14 mouse cellular contexts compared by ENCODE assay signal in the genomic region with DNA sequence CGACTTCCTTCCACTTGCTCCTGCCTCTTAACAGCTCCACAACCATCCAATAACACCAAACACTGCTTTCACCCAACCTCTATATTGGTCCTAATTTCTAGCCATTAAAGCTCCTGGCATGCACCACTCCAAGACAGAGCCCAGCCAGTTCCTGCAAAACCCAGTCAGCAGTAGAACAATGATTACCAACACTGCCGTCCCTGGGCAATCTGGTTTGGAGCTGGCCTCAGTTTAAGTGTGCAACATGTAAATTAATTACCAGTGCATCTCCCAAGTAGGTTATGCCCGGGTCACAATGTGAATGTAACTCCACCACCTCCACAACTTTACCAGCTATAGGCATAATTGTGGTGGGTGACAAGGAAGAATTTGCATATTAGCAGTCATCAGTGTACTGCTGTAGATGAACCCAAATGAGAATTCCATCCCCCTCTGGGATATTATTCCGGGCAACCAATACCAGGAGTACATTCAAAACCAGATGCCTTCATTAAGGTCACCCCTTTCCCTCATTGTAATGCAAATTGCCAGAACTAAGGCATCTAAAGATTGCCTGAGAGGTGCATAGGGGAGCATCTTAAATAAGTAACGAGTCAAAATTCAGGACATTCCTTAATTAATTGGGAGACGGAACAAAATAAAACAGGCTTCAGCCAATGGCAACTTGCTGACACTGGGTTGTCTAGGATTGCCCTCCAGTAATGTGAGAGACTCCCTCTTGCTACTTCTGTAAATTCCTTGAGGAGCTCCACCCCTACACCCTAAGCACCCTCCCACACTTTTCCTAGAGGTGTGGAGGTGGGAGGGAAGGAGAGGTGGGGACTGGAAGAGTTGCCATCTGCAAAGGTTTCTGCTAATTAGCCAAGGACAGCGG.
DNase-seq lines count a peak whose midpoint lies in the region; ATAC-seq and TF ChIP-seq lines count a peak whose summit lies in the region.
"Had no signal": no experiment of that assay in that cellular context is flagged by ENCODE, and none has a peak within 500 bp of the region (broad histone marks: within the 10 kb centered on the region; RNA-seq: fewer than 3 reads in every experiment).

No protein-coding gene starts in this region.

- WGBS in hindbrain, embryonic 14.5 days = 43% methylated on average over 7 of the region's 7 CpGs
- 53% methylated on average over 7 of the region's 7 CpGs for WGBS in midbrain, embryonic 15.5 days

- no peaks in the 10 kb centered on the region for H3K27me3 ChIP-seq in hindbrain, embryonic 14.5 days (ENCODE audit: control insufficient read depth, insufficient read depth, low read length)
- no peaks in the 10 kb centered on the region for H3K27me3 ChIP-seq in midbrain, embryonic 15.5 days (replicated peaks)

- TF ChIP-seq POLR2A in brain, embryonic 14.5 days (IDR thresholded peaks at IDR 0.05; ENCODE audit: borderline replicate concordance, extremely low read depth, insufficient read depth, insufficient read length, poor library complexity, severe bottlenecking) = no peak

- no peak overlapping the region for H3K9ac ChIP-seq in hindbrain, embryonic 14.5 days
- H3K9ac ChIP-seq in midbrain, embryonic 15.5 days = no peak overlapping the region
- H3K9ac ChIP-seq: limb, embryonic 12.5 days; liver, postnatal 0 days had no signal

- H3K4me2 ChIP-seq in hindbrain, embryonic 14.5 days (replicated peaks) = no peak overlapping the region
- H3K4me2 ChIP-seq in midbrain, embryonic 15.5 days = no peak overlapping the region
- H3K4me2 ChIP-seq: limb, embryonic 12.5 days had no signal

- peak; percentile 37; the same call in 1 of the 2 replicates for ATAC-seq in hindbrain, embryonic 14.5 days (ENCODE audit: low FRiP score)
- peak; percentile 38 for ATAC-seq in midbrain, embryonic 15.5 days (replicated peaks)
- ATAC-seq in activated CD4-positive, CD25-positive, alpha-beta regulatory T cell, adult 4 months = no peak
- ATAC-seq: liver, postnatal 0 days had no signal

- peak overlapping the region; percentile 90 for H3K27ac ChIP-seq in layer of hippocampus, adult 2 months
- peak overlapping the region; percentile 77; the same call in 1 of the 2 replicates for H3K27ac ChIP-seq in hindbrain, embryonic 14.5 days
- H3K27ac ChIP-seq in midbrain, embryonic 15.5 days = peak overlapping the region; percentile 65
- H3K27ac ChIP-seq: heart, embryonic 10.5 days; limb, embryonic 12.5 days had no signal

- no peak overlapping the region for H3K4me3 ChIP-seq in layer of hippocampus, adult 2 months
- H3K4me3 ChIP-seq in hindbrain, embryonic 14.5 days (replicated peaks; ENCODE audit: low read length) = no peak overlapping the region
- H3K4me3 ChIP-seq in midbrain, embryonic 15.5 days = no peak overlapping the region
- H3K4me3 ChIP-seq: heart, embryonic 10.5 days; limb, embryonic 12.5 days had no signal

- peaks cover 14% of the 10 kb centered on the region for H3K4me1 ChIP-seq in hindbrain, embryonic 14.5 days (replicated peaks; ENCODE audit: control insufficient read depth, insufficient read depth, low read length)
- H3K4me1 ChIP-seq in midbrain, embryonic 15.5 days = peaks cover 21% of the 10 kb centered on the region

- H3K9me3 ChIP-seq in hindbrain, embryonic 14.5 days (ENCODE audit: control insufficient read depth, low read length) = no peaks in the 10 kb centered on the region
- H3K9me3 ChIP-seq in midbrain, embryonic 15.5 days = no peaks in the 10 kb centered on the region
- H3K9me3 ChIP-seq: heart, embryonic 10.5 days; limb, embryonic 12.5 days had no signal

- no peak for TF ChIP-seq CTCF in layer of hippocampus, adult 2 months (conservative IDR thresholded peaks at IDR 0.05)
- TF ChIP-seq CTCF in brain, embryonic 14.5 days (IDR thresholded peaks at IDR 0.05; ENCODE audit: borderline replicate concordance, extremely low read depth, insufficient read depth, insufficient read length) = no peak

- no peak for DNase-seq in layer of hippocampus, adult 2 months (ENCODE audit: low spot score in 2 of 2)
- DNase-seq in layer of hippocampus, adult 11-12 months (ENCODE audit: low spot score) = no peak
- DNase-seq in brain, embryonic 14.5 days (ENCODE audit: low read depth) = peak; percentile 56
- no peak for DNase-seq in hindbrain, embryonic 14.5 days (ENCODE audit: low spot score)
- DNase-seq in cerebellum, adult 11-12 months = no peak
- DNase-seq: adrenal gland, postnatal 25 days; cerebellum, adult 2 months; liver, postnatal 0 days; right cerebral cortex, adult 18-20 months; thymus, postnatal 25 days had no signal

- H3K36me3 ChIP-seq in hindbrain, embryonic 14.5 days (replicated peaks; ENCODE audit: control insufficient read depth, insufficient read depth) = no peaks in the 10 kb centered on the region
- H3K36me3 ChIP-seq in midbrain, embryonic 15.5 days (replicated peaks) = no peaks in the 10 kb centered on the region
- H3K36me3 ChIP-seq: heart, embryonic 10.5 days; limb, embryonic 12.5 days had no signal
